In the genomic region with DNA sequence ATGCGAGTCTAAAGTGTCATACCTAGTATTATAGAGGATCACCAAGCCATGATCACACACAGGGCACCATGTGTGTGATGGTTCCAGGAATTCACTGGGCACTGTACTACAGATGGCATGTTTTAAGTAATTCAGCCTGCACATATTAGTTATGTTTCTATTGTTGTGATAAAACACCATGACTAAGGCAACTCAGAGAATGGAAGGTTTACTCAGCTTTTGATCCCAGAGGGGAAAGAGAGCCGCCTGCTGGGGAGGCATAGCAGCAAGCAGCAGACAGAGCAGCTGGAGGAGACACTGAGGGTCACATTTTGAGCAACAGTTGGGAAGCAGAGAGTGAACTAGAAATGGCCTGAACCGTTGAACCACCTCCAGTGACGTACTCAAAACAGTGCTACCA, we compare ENCODE assay signal across 24 mouse cellular contexts.
A peak's percentile ranks its signal among the peaks of the same experiment; 100 is the strongest.
DNase-seq lines count a peak whose midpoint lies in the region; ATAC-seq and TF ChIP-seq lines count a peak whose summit lies in the region.
"Had no signal": no experiment of that assay in that cellular context is flagged by ENCODE, and none has a peak within 500 bp of the region (broad histone marks: within the 10 kb centered on the region; RNA-seq: fewer than 3 reads in every experiment).

No protein-coding gene starts in this region.

- ATAC-seq in heart, postnatal 0 days (ENCODE audit: insufficient read depth, low read depth), result no peak
- ATAC-seq in midbrain, embryonic 11.5 days (ENCODE audit: low FRiP score), result no peak
- ATAC-seq in midbrain, embryonic 15.5 days (replicated peaks), result no peak
- no peak for ATAC-seq in stomach, postnatal 0 days (ENCODE audit: low FRiP score, low TSS enrichment)
- ATAC-seq in hindbrain, embryonic 12.5 days (ENCODE audit: low FRiP score), result no peak
- ATAC-seq: forebrain, embryonic 13.5 days; midbrain, embryonic 16.5 days had no signal

- TF ChIP-seq CTCF in heart, postnatal 0 days (IDR thresholded peaks at IDR 0.05; ENCODE audit: low read depth), result peak; percentile 20; the same call in 1 of the 2 replicates
- TF ChIP-seq CTCF in layer of hippocampus, adult 2 months (conservative IDR thresholded peaks at IDR 0.05), result peak; percentile 39
- peak; percentile 53 for TF ChIP-seq CTCF in stomach, postnatal 0 days (IDR thresholded peaks at IDR 0.05; ENCODE audit: low read depth)

- H3K9ac ChIP-seq in heart, postnatal 0 days (replicated peaks; ENCODE audit: low read depth, low read length), result no peak overlapping the region
- H3K9ac ChIP-seq in midbrain, embryonic 11.5 days (ENCODE audit: low read length), result no peak overlapping the region
- H3K9ac ChIP-seq in midbrain, embryonic 15.5 days, result no peak overlapping the region
- no peak overlapping the region for H3K9ac ChIP-seq in stomach, postnatal 0 days (ENCODE audit: low read length)
- no peak overlapping the region for H3K9ac ChIP-seq in hindbrain, embryonic 12.5 days
- H3K9ac ChIP-seq: forebrain, embryonic 13.5 days; heart, embryonic 12.5 days; hindbrain, embryonic 14.5 days; kidney, embryonic 15.5 days; limb, embryonic 12.5 days; liver, embryonic 13.5 days had no signal

- no peak for DNase-seq in heart, postnatal 0 days (ENCODE audit: low spot score)
- no peak for DNase-seq in heart, postnatal 36 days
- DNase-seq in layer of hippocampus, adult 2 months (ENCODE audit: low spot score in 2 of 2), result no peak
- DNase-seq in layer of hippocampus, adult 9-10 months (ENCODE audit: low spot score), result no peak
- peak; percentile 56 for DNase-seq in midbrain, embryonic 11.5 days (ENCODE audit: low spot score, missing footprints)
- DNase-seq in stomach, postnatal 0 days (ENCODE audit: low spot score), result no peak
- DNase-seq: adrenal gland, postnatal 25 days; cerebellum, adult 9-10 months; layer of hippocampus, postnatal 36 days; liver, embryonic 13.5 days; lung, postnatal 14 days; right cerebral cortex, adult 18-20 months; right cerebral cortex, postnatal 4 days; thymus, adult 18-20 months; thymus, postnatal 4 days had no signal

- no peaks in the 10 kb centered on the region for H3K4me1 ChIP-seq in heart, postnatal 0 days (ENCODE audit: control insufficient read depth, insufficient read depth)
- no peaks in the 10 kb centered on the region for H3K4me1 ChIP-seq in midbrain, embryonic 11.5 days (ENCODE audit: control insufficient read depth, insufficient read depth, low read length)
- no peaks in the 10 kb centered on the region for H3K4me1 ChIP-seq in midbrain, embryonic 15.5 days
- no peaks in the 10 kb centered on the region for H3K4me1 ChIP-seq in stomach, postnatal 0 days (replicated peaks; ENCODE audit: control insufficient read depth, insufficient read depth)
- no peaks in the 10 kb centered on the region for H3K4me1 ChIP-seq in hindbrain, embryonic 12.5 days
- H3K4me1 ChIP-seq: forebrain, embryonic 13.5 days; heart, embryonic 12.5 days; kidney, embryonic 15.5 days; limb, embryonic 12.5 days; liver, embryonic 13.5 days; megakaryocyte, embryonic 14.5 days had no signal

- no peak overlapping the region for H3K27ac ChIP-seq in heart, postnatal 0 days (ENCODE audit: low read depth)
- H3K27ac ChIP-seq in layer of hippocampus, adult 2 months, result no peak overlapping the region
- H3K27ac ChIP-seq in midbrain, embryonic 11.5 days (ENCODE audit: low read depth, low read length), result no peak overlapping the region
- H3K27ac ChIP-seq in midbrain, embryonic 15.5 days, result no peak overlapping the region
- H3K27ac ChIP-seq in stomach, postnatal 0 days (replicated peaks), result no peak overlapping the region
- no peak overlapping the region for H3K27ac ChIP-seq in hindbrain, embryonic 12.5 days
- H3K27ac ChIP-seq: forebrain, embryonic 13.5 days; hindbrain, embryonic 14.5 days; kidney, embryonic 15.5 days; limb, embryonic 12.5 days; liver, embryonic 13.5 days had no signal

- no peak overlapping the region for H3K4me2 ChIP-seq in heart, postnatal 0 days (ENCODE audit: low read depth, low read length)
- no peak overlapping the region for H3K4me2 ChIP-seq in midbrain, embryonic 11.5 days
- no peak overlapping the region for H3K4me2 ChIP-seq in midbrain, embryonic 15.5 days
- H3K4me2 ChIP-seq in stomach, postnatal 0 days (replicated peaks; ENCODE audit: low read depth), result no peak overlapping the region
- H3K4me2 ChIP-seq in hindbrain, embryonic 12.5 days (replicated peaks), result no peak overlapping the region
- H3K4me2 ChIP-seq: forebrain, embryonic 13.5 days; heart, embryonic 12.5 days; hindbrain, embryonic 14.5 days; kidney, embryonic 15.5 days; limb, embryonic 12.5 days; liver, embryonic 13.5 days had no signal

- intact Hi-C loops in heart, postnatal 36 days (cut with DNase I), result no loop called here

- H3K9me3 ChIP-seq in heart, postnatal 0 days (replicated peaks; ENCODE audit: control insufficient read depth, low read length), result no peaks in the 10 kb centered on the region
- H3K9me3 ChIP-seq in midbrain, embryonic 11.5 days (ENCODE audit: control insufficient read depth, low read length), result no peaks in the 10 kb centered on the region
- H3K9me3 ChIP-seq in midbrain, embryonic 15.5 days, result no peaks in the 10 kb centered on the region
- no peaks in the 10 kb centered on the region for H3K9me3 ChIP-seq in stomach, postnatal 0 days (ENCODE audit: control insufficient read depth, low read length)
- H3K9me3 ChIP-seq in hindbrain, embryonic 12.5 days (replicated peaks), result no peaks in the 10 kb centered on the region
- H3K9me3 ChIP-seq: forebrain, embryonic 13.5 days; heart, embryonic 12.5 days; kidney, embryonic 15.5 days; limb, embryonic 12.5 days; liver, embryonic 13.5 days; megakaryocyte, embryonic 14.5 days had no signal

- no peak overlapping the region for H3K4me3 ChIP-seq in heart, postnatal 0 days (ENCODE audit: low read depth, low read length)
- H3K4me3 ChIP-seq in layer of hippocampus, adult 2 months, result no peak overlapping the region
- no peak overlapping the region for H3K4me3 ChIP-seq in midbrain, embryonic 11.5 days (ENCODE audit: low read depth, low read length)
- no peak overlapping the region for H3K4me3 ChIP-seq in midbrain, embryonic 15.5 days
- H3K4me3 ChIP-seq in stomach, postnatal 0 days (ENCODE audit: low read depth, low read length), result no peak overlapping the region
- no peak overlapping the region for H3K4me3 ChIP-seq in hindbrain, embryonic 12.5 days
- H3K4me3 ChIP-seq: forebrain, embryonic 13.5 days; heart, embryonic 12.5 days; kidney, embryonic 15.5 days; limb, embryonic 12.5 days; liver, embryonic 13.5 days; megakaryocyte, embryonic 14.5 days had no signal

- H3K27me3 ChIP-seq in heart, postnatal 0 days (ENCODE audit: control insufficient read depth, insufficient read depth, low read length), result no peaks in the 10 kb centered on the region
- no peaks in the 10 kb centered on the region for H3K27me3 ChIP-seq in midbrain, embryonic 11.5 days (ENCODE audit: control insufficient read depth, insufficient read depth, low read length)
- H3K27me3 ChIP-seq in midbrain, embryonic 15.5 days (replicated peaks), result no peaks in the 10 kb centered on the region
- H3K27me3 ChIP-seq in stomach, postnatal 0 days (ENCODE audit: control insufficient read depth, insufficient read depth, low read length), result no peaks in the 10 kb centered on the region
- no peaks in the 10 kb centered on the region for H3K27me3 ChIP-seq in hindbrain, embryonic 12.5 days
- H3K27me3 ChIP-seq: forebrain, embryonic 13.5 days; heart, embryonic 12.5 days; limb, embryonic 12.5 days; liver, embryonic 13.5 days had no signal

- TF ChIP-seq EP300 in heart, postnatal 0 days (IDR thresholded peaks at IDR 0.05; ENCODE audit: low read depth), result no peak
- no peak for TF ChIP-seq EP300 in stomach, postnatal 0 days (optimal IDR thresholded peaks at IDR 0.05)

- 63% methylated on average over 4 of the region's 4 CpGs for WGBS in heart, postnatal 0 days
- 63% methylated on average over 4 of the region's 4 CpGs for WGBS in midbrain, embryonic 11.5 days
- WGBS in midbrain, embryonic 15.5 days, result 68% methylated on average over 4 of the region's 4 CpGs
- 58% methylated on average over 4 of the region's 4 CpGs for WGBS in stomach, postnatal 0 days
- 58% methylated on average over 4 of the region's 4 CpGs for whole genome bisulfite sequencing in hindbrain, embryonic 12.5 days

- no peaks in the 10 kb centered on the region for H3K36me3 ChIP-seq in heart, postnatal 0 days (replicated peaks; ENCODE audit: control insufficient read depth, insufficient read depth, low read length)
- H3K36me3 ChIP-seq in midbrain, embryonic 11.5 days (ENCODE audit: control insufficient read depth, insufficient read depth, low read length), result no peaks in the 10 kb centered on the region
- H3K36me3 ChIP-seq in midbrain, embryonic 15.5 days (replicated peaks), result no peaks in the 10 kb centered on the region
- no peaks in the 10 kb centered on the region for H3K36me3 ChIP-seq in stomach, postnatal 0 days (ENCODE audit: control insufficient read depth, insufficient read depth, low read length)
- no peaks in the 10 kb centered on the region for H3K36me3 ChIP-seq in hindbrain, embryonic 12.5 days
- H3K36me3 ChIP-seq: heart, embryonic 12.5 days; kidney, embryonic 15.5 days; limb, embryonic 12.5 days; liver, embryonic 13.5 days had no signal
